Mouse (Mus musculus): ENCODE measurements around the gene Pacsin3.

GRCm38 (mm10) chr2:91268042-91268441, 12.3 kb downstream of the Pacsin3 start:
- TF ChIP-seq POLR2A (IDR thresholded peaks at IDR 0.05; ENCODE audit: low read depth, low read length) = no peak
- TF ChIP-seq CTCF (IDR thresholded peaks at IDR 0.05; ENCODE audit: extremely low read depth, insufficient read depth, insufficient read length, insufficient replicate concordance) = no peak

Measured in spleen, adult 2 months (tissue).